Mouse (Mus musculus): ENCODE measurements around the gene Fgfr2. TPM values are rescaled to one million over a fixed set of nuclear protein-coding genes. Genes with fewer than 3 reads are reported as not detected.
A peak's percentile ranks its signal among the peaks of the same experiment; 100 is the strongest.

Fgfr2 gene
- polyA plus RNA-seq, 1 experiment from 2014 or later, result 47.9 TPM

DNA sequence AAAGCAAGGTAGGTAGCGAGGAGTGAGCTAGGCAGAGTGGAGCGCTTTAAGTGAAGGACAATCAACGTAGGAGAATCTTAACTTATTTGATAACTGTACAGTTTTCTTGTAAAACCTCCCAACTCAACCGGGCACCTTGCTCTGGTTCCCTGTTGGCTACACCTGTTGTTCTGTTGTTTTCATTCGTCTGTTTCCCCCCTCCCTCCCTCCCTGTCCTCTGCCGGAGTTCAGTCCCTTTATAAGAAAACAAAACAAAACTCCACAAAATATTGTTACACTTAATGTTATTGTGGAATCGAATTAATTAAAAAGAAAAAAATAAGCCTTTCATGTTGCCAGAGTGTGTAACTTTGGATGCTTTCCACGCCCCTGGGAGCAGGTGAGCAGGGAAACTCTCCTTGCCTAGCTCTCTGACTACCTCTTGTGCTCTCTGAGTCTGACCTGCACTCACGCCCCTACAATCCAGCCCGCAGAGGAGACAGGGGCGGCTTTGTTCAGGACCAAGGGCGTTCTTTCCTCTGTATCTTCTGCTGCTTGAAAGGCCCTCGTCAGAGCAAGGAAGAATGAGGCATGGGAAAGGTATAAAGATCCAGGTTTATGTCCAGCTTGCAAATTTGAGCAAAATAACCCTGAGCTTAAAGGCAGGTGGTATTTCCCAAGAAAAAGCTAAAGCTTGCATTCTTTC lies 1577.3 kb downstream of the Fgfr2 start:
- no peak for ATAC-seq
- Histone ChIP-seq H3K9ac (no peak overlapping the region), H3K9me3 (replicated peaks) (no peaks in the 10 kb centered on the region), H3K27ac (no peak overlapping the region), H3K27me3 (peaks cover 99% of the 10 kb centered on the region), H3K36me3 (ENCODE audit: poor library complexity, severe bottlenecking) (no peaks in the 10 kb centered on the region), H3K4me1 (peaks cover 28% of the 10 kb centered on the region), H3K4me3 (no peak overlapping the region), H3K4me2 (no peak overlapping the region)
- 1% methylated on average over 13 of the region's 13 CpGs for WGBS

DNA sequence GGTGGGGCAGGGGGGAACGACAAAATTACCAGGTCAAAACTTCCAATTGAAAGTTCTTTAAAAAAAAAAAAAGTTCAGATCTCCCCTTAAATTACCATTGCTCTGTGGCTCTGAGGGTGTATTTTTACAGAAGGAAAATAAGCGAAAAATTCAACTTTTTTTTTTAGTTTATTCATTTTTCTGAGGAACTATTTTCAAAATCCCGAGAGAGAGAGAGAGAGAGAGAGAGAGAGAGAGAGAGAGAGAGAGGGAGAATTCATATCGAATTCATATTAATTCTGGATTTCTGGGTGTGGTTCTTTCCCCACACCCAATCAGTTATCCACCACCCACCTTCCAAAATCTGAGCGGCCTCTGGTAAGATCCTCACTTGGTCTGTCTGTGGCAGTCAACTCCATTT lies 1578.3 kb downstream of the Fgfr2 start:
- Histone ChIP-seq H3K4me2 (no peak overlapping the region), H3K4me1 (peaks cover 28% of the 10 kb centered on the region), H3K9ac (no peak overlapping the region), H3K9me3 (replicated peaks) (no peaks in the 10 kb centered on the region), H3K36me3 (ENCODE audit: poor library complexity, severe bottlenecking) (no peaks in the 10 kb centered on the region), H3K4me3 (peak overlapping the region; percentile 34; the same call in 1 of the 2 replicates), H3K27ac (no peak overlapping the region), H3K27me3 (peaks cover 99% of the 10 kb centered on the region)
- ATAC-seq, result no peak
- under 1% methylated on average over 5 of the region's 5 CpGs for WGBS

DNA sequence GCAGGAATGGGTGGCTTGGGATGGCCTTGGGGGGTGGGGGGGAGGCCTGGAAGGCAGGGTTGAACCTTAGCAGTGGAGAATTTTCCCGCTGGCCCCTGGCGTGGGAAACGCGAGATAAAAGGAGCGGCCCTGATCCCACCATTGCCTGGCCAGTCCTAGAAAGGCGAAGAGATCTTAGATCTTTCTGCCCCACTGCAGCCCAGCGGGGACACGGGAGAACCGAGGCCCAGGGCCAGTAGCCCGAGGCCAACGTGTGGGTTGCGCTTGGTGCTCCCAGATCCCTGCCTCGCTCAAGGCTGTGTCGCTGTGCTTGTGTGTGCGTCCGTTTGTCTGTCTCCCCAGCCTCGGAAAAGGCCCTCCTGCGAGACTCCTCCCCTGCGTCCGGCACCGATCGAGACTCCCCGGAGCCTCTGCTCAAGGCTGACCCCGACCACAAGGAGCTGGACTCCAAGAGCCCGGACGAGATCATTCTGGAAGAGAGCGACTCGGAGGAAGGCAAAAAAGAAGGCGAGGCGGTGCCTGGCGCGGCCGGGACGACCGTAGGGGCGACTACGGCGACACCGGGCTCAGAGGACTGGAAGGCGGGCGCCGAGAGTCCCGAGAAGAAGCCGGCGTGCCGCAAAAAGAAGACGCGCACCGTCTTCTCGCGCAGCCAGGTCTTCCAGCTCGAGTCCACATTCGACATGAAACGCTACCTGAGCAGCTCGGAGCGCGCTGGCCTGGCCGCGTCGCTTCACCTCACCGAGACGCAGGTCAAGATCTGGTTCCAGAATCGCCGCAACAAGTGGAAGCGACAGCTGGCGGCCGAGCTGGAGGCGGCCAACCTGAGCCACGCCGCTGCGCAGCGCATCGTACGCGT lies 1579.3 kb downstream of the Fgfr2 start:
- Histone ChIP-seq H3K4me2 (peak overlapping the region; percentile 60), H3K4me3 (peak overlapping the region; percentile 34), H3K4me1 (peaks cover 28% of the 10 kb centered on the region), H3K9ac (no peak overlapping the region), H3K36me3 (ENCODE audit: poor library complexity, severe bottlenecking) (no peaks in the 10 kb centered on the region), H3K27me3 (peaks cover 99% of the 10 kb centered on the region), H3K27ac (no peak overlapping the region), H3K9me3 (replicated peaks) (no peaks in the 10 kb centered on the region)
- ATAC-seq, result no peak
- WGBS, result under 1% methylated on average over 74 of the region's 75 CpGs

DNA sequence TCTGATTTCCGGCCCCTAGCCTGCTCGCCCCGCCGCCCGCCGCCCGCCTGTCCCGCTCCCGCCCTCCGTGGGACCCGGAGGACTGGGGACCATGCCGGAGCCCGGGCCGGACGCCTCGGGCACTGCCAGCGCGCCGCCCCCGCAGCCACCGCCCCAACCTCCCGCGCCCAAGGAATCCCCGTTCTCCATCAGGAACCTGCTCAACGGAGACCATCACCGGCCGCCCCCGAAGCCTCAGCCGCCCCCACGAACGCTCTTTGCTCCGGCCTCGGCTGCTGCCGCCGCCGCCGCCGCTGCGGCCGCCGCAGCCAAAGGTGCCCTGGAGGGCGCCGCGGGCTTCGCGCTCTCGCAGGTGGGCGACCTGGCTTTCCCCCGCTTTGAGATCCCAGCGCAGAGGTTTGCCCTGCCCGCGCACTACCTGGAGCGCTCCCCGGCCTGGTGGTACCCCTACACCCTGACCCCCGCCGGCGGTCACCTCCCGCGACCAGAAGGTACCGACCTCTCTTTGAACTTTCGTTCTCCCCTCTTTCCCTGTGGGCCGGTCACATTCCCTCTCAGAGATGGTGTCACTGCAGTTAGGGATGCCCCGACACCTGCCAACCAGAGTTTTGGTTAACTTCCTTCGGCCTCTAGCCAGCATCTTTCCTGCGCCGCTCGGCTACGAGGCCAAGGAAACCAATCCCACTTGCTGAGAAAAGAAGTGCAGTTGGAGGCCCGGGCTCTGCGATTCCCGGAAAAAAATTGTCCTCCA lies 1580.1 kb downstream of the Fgfr2 start:
- Histone ChIP-seq H3K9ac (peak overlapping the region; percentile 40; the same call in 1 of the 2 replicates), H3K27ac (no peak overlapping the region), H3K36me3 (ENCODE audit: poor library complexity, severe bottlenecking) (no peaks in the 10 kb centered on the region), H3K4me2 (peak overlapping the region; percentile 60), H3K4me1 (peaks cover 28% of the 10 kb centered on the region), H3K27me3 (peaks cover 99% of the 10 kb centered on the region), H3K4me3 (peak overlapping the region; percentile 34), H3K9me3 (replicated peaks) (no peaks in the 10 kb centered on the region)
- WGBS, result under 1% methylated on average over 64 of the region's 71 CpGs
- no peak for ATAC-seq

DNA sequence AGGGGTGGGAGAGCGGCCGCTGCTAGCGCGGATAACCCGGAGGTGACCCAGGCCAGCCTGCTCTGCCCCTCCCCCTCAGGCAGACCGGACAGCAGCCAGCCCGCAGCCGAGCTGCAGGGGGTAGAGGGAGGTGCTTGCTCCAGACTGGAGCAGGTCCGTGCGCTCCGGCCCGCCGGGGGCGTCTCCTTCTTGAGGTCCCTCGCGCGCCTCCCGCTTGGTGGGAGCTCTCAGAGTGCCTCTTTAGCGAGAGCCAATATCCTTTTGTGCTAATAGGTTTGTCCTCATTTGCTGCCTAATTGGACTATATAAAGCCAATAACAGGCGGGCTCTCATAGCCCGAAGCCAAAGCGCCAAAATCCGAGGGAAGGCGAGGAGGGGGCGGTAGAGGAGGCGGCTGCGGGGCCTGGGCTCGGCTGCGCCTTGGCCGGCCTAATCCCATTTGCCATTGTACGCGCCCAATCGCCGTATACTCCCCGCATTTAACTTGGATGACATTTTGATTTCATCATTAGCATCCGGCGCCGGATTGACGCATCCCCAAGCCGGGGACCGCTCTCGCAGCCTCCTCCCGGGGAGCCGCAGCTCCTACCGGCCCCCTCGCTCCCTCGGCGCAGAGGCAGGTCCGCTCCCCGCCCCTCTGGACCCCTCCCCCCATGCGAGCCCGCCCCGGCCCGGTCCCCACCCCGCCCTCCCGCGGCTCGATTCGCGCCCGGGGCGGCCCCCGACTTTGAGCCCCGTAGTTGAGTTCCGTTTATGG lies 1580.9 kb downstream of the Fgfr2 start, which contains the start of gene Hmx3:
Gene Hmx3 (plus strand): TSS at position 753 of the 757 bp plus-strand sequence.
- H3K4me1 ChIP-seq, result peaks cover 28% of the 10 kb centered on the region
- H3K9me3 ChIP-seq (replicated peaks), result no peaks in the 10 kb centered on the region
- peak within 1 kb of the TSS; percentile 60 for H3K4me2 ChIP-seq
- H3K27me3 ChIP-seq, result peaks cover 99% of the 10 kb centered on the region
- peak within 1 kb of the TSS; percentile 40 for H3K9ac ChIP-seq
- H3K4me3 ChIP-seq, result peak within 1 kb of the TSS; percentile 34
- no peak within 1 kb of the TSS for H3K27ac ChIP-seq
- ATAC-seq, result peak; percentile 74
- under 1% methylated on average over 65 of the region's 65 CpGs for whole genome bisulfite sequencing
- no peaks in the 10 kb centered on the region for H3K36me3 ChIP-seq (ENCODE audit: poor library complexity, severe bottlenecking)

DNA sequence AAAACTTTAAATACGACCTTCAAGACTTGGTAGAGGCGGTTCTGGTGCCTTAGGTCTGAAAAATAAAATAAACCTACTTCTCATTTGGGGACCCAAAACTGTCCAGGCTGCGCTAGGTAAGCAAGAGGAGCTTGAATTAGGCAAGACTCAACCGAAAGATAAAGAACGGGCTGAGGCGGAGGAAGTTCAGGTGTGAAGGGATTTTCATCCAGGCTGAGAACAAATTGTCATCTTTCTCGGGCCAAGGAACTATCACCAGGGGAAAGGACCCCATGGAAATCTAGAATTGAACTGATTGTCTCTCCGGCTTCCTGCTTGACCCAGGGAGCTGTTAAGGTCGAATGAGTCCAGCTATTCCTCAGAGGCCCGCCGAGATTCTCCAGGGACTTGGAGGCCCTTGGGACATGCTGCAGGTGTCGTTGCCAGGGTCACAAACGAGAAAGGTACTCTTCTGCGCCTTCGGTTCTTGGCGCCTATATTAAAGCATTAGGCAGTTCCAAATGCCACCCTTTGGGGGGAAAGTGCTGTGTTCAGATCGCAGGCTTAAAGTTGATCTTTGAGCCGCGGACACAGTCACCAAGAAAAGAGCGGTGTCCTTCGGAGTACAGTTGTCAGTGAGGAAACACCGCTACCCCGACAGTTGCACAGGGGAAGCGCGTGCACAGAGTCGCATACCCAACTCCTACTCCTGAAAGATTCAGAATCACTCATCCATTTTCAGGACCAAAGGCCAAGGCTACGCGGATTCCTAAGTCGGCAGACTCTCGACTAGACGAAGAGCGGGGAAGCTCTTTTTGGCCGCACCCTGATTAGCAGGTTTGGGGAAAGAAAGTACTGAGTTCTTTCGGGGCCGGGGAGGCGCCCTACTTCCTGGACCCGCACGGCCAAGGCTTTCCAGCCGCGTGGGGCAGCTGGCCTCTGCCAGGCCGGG lies 1581.7 kb downstream of the Fgfr2 start:
- H3K27ac ChIP-seq, result no peak overlapping the region
- no peak for ATAC-seq
- H3K36me3 ChIP-seq (ENCODE audit: poor library complexity, severe bottlenecking), result no peaks in the 10 kb centered on the region
- under 1% methylated on average over 41 of the region's 41 CpGs for WGBS
- no peak overlapping the region for H3K9ac ChIP-seq
- H3K9me3 ChIP-seq (replicated peaks), result no peaks in the 10 kb centered on the region
- peaks cover 28% of the 10 kb centered on the region for H3K4me1 ChIP-seq
- H3K4me3 ChIP-seq, result peak overlapping the region; percentile 34
- peak overlapping the region; percentile 60 for H3K4me2 ChIP-seq
- H3K27me3 ChIP-seq, result peaks cover 99% of the 10 kb centered on the region

DNA sequence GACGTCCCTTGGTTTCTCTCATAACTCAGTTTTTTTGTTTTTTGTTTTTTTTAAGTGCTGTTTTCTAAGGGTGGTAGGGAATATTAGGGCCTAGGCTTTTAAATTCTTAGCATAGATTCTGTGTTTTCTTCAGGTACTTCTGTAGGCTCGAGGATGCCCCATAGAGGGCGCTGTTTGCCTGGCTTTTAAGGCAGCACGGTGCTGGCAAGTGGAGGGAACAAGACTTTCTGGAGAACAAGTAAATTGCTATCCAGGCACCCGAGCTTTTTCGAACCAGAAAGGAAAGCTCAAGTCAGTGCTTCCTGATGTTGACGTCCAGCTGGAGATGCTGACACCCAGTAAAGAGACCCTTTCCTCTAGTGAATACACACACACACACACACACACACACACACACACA lies 1583.2 kb downstream of the Fgfr2 start:
- under 1% methylated on average over 7 of the region's 7 CpGs for WGBS
- Histone ChIP-seq H3K9ac (no peak overlapping the region), H3K9me3 (replicated peaks) (no peaks in the 10 kb centered on the region), H3K27ac (no peak overlapping the region), H3K27me3 (peaks cover 98% of the 10 kb centered on the region), H3K4me3 (no peak overlapping the region), H3K4me2 (no peak overlapping the region), H3K4me1 (peaks cover 28% of the 10 kb centered on the region), H3K36me3 (ENCODE audit: poor library complexity, severe bottlenecking) (no peaks in the 10 kb centered on the region)
- peak; percentile 68; the same call in 1 of the 2 replicates for ATAC-seq

DNA sequence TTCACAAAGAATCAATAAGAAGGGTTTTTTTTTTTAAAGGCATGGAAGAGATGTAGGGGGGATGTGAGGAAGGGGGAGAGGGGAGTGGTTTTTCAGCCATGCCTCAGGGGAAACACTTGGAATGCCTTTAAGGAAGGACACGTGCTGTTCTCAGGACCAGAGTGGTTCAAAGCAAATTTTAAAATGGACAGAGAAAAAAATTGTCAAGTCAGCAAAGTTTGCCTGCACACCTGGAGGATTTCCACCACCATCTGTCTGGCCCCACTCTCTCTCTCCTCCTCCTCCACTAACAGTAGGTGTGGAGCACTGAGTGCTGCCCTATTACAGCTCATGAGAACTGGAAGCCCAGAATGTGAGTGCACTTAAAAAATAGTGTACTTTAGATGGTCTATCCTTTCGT lies 1619.4 kb downstream of the Fgfr2 start:
- H3K4me2 ChIP-seq, result no peak overlapping the region
- 68% methylated on average over 2 of the region's 2 CpGs for WGBS
- H3K27me3 ChIP-seq, result peaks cover 2% of the 10 kb centered on the region; the same call in 1 of the 2 replicates
- no peak overlapping the region for H3K27ac ChIP-seq
- no peaks in the 10 kb centered on the region for H3K9me3 ChIP-seq (replicated peaks)
- H3K36me3 ChIP-seq (ENCODE audit: poor library complexity, severe bottlenecking), result no peaks in the 10 kb centered on the region
- H3K9ac ChIP-seq, result no peak overlapping the region
- ATAC-seq, result no peak
- no peaks in the 10 kb centered on the region for H3K4me1 ChIP-seq
- no peak overlapping the region for H3K4me3 ChIP-seq

DNA sequence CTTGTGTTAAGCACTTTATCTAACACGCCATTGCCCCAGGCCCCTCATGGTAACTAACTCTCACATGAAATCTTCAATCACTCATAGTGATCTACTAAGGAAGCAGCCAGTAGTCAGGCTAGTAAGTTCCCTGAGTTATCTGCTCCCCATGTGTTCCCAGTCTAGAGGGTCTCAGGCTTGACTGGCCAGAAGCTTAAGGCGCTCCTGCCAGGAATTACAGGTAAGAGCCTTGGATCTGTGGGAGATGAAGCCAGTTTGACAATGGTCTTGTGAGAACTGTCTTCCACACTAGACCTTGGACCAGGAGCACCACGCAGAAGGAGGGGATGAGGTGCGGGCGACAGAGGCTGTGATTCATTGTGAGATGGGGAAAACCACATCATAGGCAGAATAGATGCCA lies 1644.7 kb downstream of the Fgfr2 start:
- H3K36me3 ChIP-seq (ENCODE audit: poor library complexity, severe bottlenecking), result no peaks in the 10 kb centered on the region
- no peaks in the 10 kb centered on the region for H3K9me3 ChIP-seq (replicated peaks)
- no peaks in the 10 kb centered on the region for H3K4me1 ChIP-seq
- no peak overlapping the region for H3K4me2 ChIP-seq
- no peak overlapping the region for H3K4me3 ChIP-seq
- no peak for ATAC-seq
- H3K27me3 ChIP-seq, result peaks cover 54% of the 10 kb centered on the region
- no peak overlapping the region for H3K9ac ChIP-seq
- WGBS, result 95% methylated on average over 5 of the region's 5 CpGs
- H3K27ac ChIP-seq, result no peak overlapping the region

DNA sequence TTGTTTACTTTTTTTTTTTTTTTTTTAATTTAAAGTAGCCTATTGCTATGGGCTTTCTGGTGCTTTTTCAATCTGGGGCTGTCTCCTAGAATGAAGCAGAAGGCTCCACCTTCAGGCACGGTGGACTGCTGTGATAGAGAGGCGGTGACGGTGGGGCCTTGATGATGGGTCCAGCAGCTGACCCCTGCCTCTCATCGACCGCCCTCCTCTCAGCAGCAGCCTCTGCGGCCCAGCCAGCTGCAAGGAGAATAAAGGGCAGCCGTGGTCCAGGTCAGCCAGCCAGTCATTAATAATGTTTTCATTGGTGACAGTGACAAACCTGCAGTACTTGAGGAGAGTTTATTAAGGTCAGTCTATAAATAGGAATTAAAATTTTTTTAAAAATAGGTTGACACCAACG lies 1646.0 kb downstream of the Fgfr2 start:
- Histone ChIP-seq H3K9me3 (replicated peaks) (no peaks in the 10 kb centered on the region), H3K4me3 (no peak overlapping the region), H3K27ac (no peak overlapping the region), H3K36me3 (ENCODE audit: poor library complexity, severe bottlenecking) (no peaks in the 10 kb centered on the region), H3K27me3 (peaks cover 59% of the 10 kb centered on the region), H3K4me2 (no peak overlapping the region), H3K9ac (no peak overlapping the region), H3K4me1 (no peaks in the 10 kb centered on the region)
- no peak for ATAC-seq
- WGBS, result 20% methylated on average over 8 of the region's 8 CpGs

All from forebrain, embryonic 13.5 days (tissue).